Mouse (Mus musculus) bone marrow, adult 2 months (tissue): Measurements from ENCODE around the gene Amfr. TPM values are rescaled to one million over a fixed set of nuclear protein-coding genes. Genes with fewer than 3 reads are reported as not detected.
"Not testable (repeated sequence)": the region's sequence is repeated elsewhere in the genome, so short reads cannot be mapped to it uniquely, and the experiment has no call there.

Experiments
- H3K27ac ChIP-seq: fragments of 200-500 bp; 2 replicates; pipeline ENCODE4 v1.5.1; 2012; ENCODE audit warnings: low read depth, mild to moderate bottlenecking, control low read depth, inconsistent platforms, low read length; ENCODE audit not compliant: control insufficient read depth, poor library complexity, insufficient read depth
- H3K4me1 ChIP-seq: fragments of 200-500 bp; 2 replicates; pipeline ENCODE4 v1.6.1; 2011; ENCODE audit warnings: low read length; ENCODE audit not compliant: control insufficient read depth, insufficient read depth
- H3K4me3 ChIP-seq: fragments of 200-500 bp; replicated peaks from 2 replicates; pipeline ENCODE3; 2011; ENCODE audit warnings: mild to moderate bottlenecking, low read depth, low read length, control low read depth; ENCODE audit not compliant: control insufficient read depth
- CTCF ChIP-seq: fragments of 200-500 bp; IDR thresholded peaks from 2 replicates; pipeline ENCODE4 v1.5.1; 2011; ENCODE audit warnings: low read length, control low read depth; ENCODE audit not compliant: control insufficient read depth, insufficient read depth
- POLR2A ChIP-seq: fragments of 200-500 bp; IDR thresholded peaks from 2 replicates; pipeline ENCODE4 v1.6.1; 2011; ENCODE audit warnings: low read depth, mild to moderate bottlenecking, control low read depth, low read length, borderline replicate concordance; ENCODE audit not compliant: control insufficient read depth
- WGBS: fragments of 180-500 bp; shearing (Covaris S2); methylation state at CpG from one replicate; pipeline ENCODE4 v1.1.7; 2018; 5-methylcytosine and 5-hydroxymethylcytosine counted together
- polyA plus RNA-seq: library from polyadenylated mRNA; stranded (reverse); fragments of >200 nt; gene quantifications from 2 replicates; pipeline ENCODE4 v1.2.4, GENCODE M21; 2011; ENCODE audit warnings: low replicate concordance; ENCODE audit not compliant: missing spikeins, insufficient read depth, insufficient read length

The Amfr gene
- 27.3 and 50.3 TPM in 2 replicates for polyA plus RNA-seq

GRCm38 (mm10) chr8:94012013-94012951 is at the start of gene Amfr:
Gene Amfr (minus strand): TSS chr8:94012842.
- TF ChIP-seq POLR2A (peak; percentile 71; the same call in 1 of the 2 replicates), CTCF (peak; percentile 30; the same call in 1 of the 2 replicates)
- Histone ChIP-seq H3K4me3 (peak within 1 kb of the TSS; percentile 85), H3K4me1 (no peaks in the 10 kb centered on the region; the same call in 1 of the 2 replicates), H3K27ac (peak within 1 kb of the TSS; percentile 100)
- WGBS, result 5% methylated on average over 126 of the region's 130 CpGs

GRCm38 (mm10) chr8:94057157-94057854 is 44.7 kb upstream of the Amfr start:
- no peak for TF ChIP-seq POLR2A
- TF ChIP-seq CTCF, result peak; percentile 38
- 80% methylated on average over 6 of the region's 6 CpGs for WGBS
- Histone ChIP-seq H3K4me1 (no peaks in the 10 kb centered on the region), H3K4me3 (no peak overlapping the region), H3K27ac (no peak overlapping the region)

- Histone ChIP-seq H3K4me1 (no peaks in the 10 kb centered on the region), H3K27ac (no peak overlapping the region), H3K4me3 (no peak overlapping the region)
- TF ChIP-seq CTCF (no peak), POLR2A (no peak)
- WGBS, result 88% methylated on average over 12 of the region's 12 CpGs
Observed at GRCm38 (mm10) chr8:94052696-94053095, 40.1 kb upstream of the Amfr start.

- Histone ChIP-seq H3K4me3 (no peak overlapping the region), H3K27ac (no peak overlapping the region), H3K4me1 (no peaks in the 10 kb centered on the region)
- 88% methylated on average over 2 of the region's 2 CpGs for WGBS
- TF ChIP-seq POLR2A (no peak), CTCF (no peak)
Observed at GRCm38 (mm10) chr8:94047845-94048244, 35.2 kb upstream of the Amfr start.

GRCm38 (mm10) chr8:94037806-94038205 is 25.2 kb upstream of the Amfr start:
- 2% methylated on average over 15 of the region's 15 CpGs for WGBS
- Histone ChIP-seq H3K4me3 (peak overlapping the region; percentile 64), H3K27ac (no peak overlapping the region), H3K4me1 (peaks cover 2% of the 10 kb centered on the region; the same call in 1 of the 2 replicates)
- no peak for TF ChIP-seq CTCF
- no peak for TF ChIP-seq POLR2A

- Histone ChIP-seq H3K4me1 (peaks cover 2% of the 10 kb centered on the region; the same call in 1 of the 2 replicates), H3K4me3 (peak within 1 kb of the TSS; percentile 97), H3K27ac (peak within 1 kb of the TSS; percentile 80)
- under 1% methylated on average over 41 of the region's 41 CpGs for WGBS
- TF ChIP-seq CTCF (no peak), POLR2A (no peak; the same call in 1 of the 2 replicates)
Observed at GRCm38 (mm10) chr8:94036944-94037524, 24.4 kb upstream of the Amfr start, which contains the start of the genes Nudt21 and Ogfod1. Gene Nudt21 (minus strand): TSS chr8:94037031. Gene Ogfod1 (plus strand): TSS chr8:94037198.

GRCm38 (mm10) chr8:94036541-94036940 is 23.9 kb upstream of the Amfr start:
- peak; percentile 75; the same call in 1 of the 2 replicates for TF ChIP-seq POLR2A
- under 1% methylated on average over 25 of the region's 32 CpGs for WGBS
- H3K4me3 ChIP-seq, result peak overlapping the region; percentile 86

More at GRCm38 (mm10) chr8:94036541-94036940, 23.9 kb upstream of the Amfr start:
- peak overlapping the region; percentile 80 for H3K27ac ChIP-seq
- not testable (repeated sequence) for H3K4me1 ChIP-seq
